Mouse (Mus musculus) liver, embryonic 14 days (tissue): Measurements from ENCODE around the gene Ophn1. TPM values are rescaled to one million over a fixed set of nuclear protein-coding genes. Genes with fewer than 3 reads are reported as not detected.

Experiments
- polyA plus RNA-seq: library from polyadenylated mRNA; depleted of rRNA; stranded (reverse); fragments of >200 nt; gene quantifications from 2 replicates; pipeline ENCODE4 v1.2.3, GENCODE M21; 2012; rRNA removed

Ophn1 gene
- 0.48 and 0.51 TPM in 2 replicates for polyA plus RNA-seq

DNA sequence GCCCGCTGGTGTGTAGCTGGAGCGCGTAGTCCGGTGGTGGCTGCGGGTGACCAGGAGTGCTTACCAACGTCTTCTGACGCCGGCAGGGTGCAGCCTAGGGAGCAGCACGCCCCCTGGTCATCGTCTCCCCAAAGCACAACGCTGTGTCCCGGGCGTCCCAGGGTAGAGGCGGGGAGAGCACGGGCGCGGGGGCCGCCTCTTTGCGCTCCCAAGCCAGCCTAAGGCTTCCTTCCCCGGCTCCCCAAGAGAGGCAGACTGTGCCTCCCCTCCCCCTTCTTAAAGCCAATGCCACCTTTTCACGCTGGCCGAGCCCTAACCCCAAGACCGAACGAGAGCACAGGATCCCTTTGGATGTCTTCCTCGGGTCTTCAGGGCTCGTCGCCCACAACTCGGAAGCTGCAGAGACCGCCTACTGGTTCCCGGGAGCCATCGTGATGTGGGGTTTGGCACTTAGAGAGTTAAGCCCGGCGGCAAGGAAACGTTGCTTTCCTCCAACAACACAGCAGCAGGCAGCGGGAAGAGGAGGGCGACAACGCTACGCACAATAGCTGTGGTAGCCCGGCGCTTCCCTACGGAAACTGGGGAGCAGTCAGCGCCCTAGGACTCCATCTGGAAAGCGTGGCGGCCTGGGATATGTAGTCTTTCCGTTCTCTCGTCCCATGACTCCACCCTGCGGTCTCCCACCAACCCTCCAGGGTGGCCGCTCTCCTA lies at the start of gene Ophn1:
TSS of gene Ophn1 (minus strand) at position 620 of the 711 bp plus-strand sequence.

DNA sequence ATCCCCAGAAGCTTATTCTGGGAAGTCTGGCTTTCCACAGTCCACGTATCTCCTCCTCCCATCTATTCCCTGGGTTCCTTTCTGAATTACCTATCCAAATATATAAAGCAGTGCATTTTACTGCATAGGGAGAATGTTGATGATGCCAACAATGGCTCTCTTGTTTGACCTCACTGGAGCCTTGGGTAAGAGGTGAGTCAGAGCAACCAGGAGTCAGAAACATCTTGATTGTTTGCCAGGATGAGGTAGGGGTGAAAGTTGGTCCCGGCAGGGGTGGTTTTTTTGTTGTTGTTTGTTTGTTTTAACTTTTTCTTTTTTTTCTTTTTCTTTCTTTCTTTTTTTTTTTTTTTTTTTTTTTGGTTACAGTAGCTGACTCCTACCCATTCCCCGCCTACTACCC lies 45.3 kb upstream of the Ophn1 start, which contains the start of gene Yipf6:
TSS of gene Yipf6 (plus strand) at position 216 of the 400 bp plus-strand sequence.

Other genes with a start within 250 kb of the Ophn1 start
- 7.0 and 9.0 TPM in 2 replicates for gene Yipf6, start 45.3 kb upstream of the Ophn1 start, polyA plus RNA-seq
- 2.4 and 2.5 TPM in 2 replicates for gene Stard8, start 112.2 kb upstream of the Ophn1 start, polyA plus RNA-seq
- 3.7 TPM in 2 replicates for gene Efnb1, start 245.1 kb upstream of the Ophn1 start, polyA plus RNA-seq